Mouse (Mus musculus) lung, adult 2 months (tissue): ENCODE data around the gene Katnb1. TPM values are rescaled to one million over a fixed set of nuclear protein-coding genes. Genes with fewer than 3 reads are reported as not detected.

ENCODE experiments used
- DNase-seq: peaks from one replicate; pipeline ENCODE4 v3.0.0; 2022
- H3K4me1 ChIP-seq: fragments of 200-500 bp; 2 replicates; pipeline ENCODE4 v1.6.1; 2011; ENCODE audit warnings: low read length; ENCODE audit not compliant: control insufficient read depth, insufficient read depth
- H3K4me3 ChIP-seq: fragments of 200-500 bp; replicated peaks from 2 replicates; pipeline ENCODE3; 2011; ENCODE audit warnings: low read depth, mild to moderate bottlenecking, control low read depth, low read length; ENCODE audit errors: extremely low read depth
- CTCF ChIP-seq: fragments of 200-500 bp; IDR thresholded peaks from 2 replicates; pipeline ENCODE4 v1.5.1; 2011; ENCODE audit warnings: mild to moderate bottlenecking, low read length, control low read depth; ENCODE audit not compliant: insufficient read depth
- POLR2A ChIP-seq: fragments of 200-500 bp; IDR thresholded peaks from 2 replicates; pipeline ENCODE4 v1.6.1; 2011; ENCODE audit warnings: low read depth, mild to moderate bottlenecking, control low read depth, low read length, borderline replicate concordance; ENCODE audit errors: extremely low read depth
- WGBS: fragments of 180-500 bp; shearing (Covaris S2); methylation state at CpG from one replicate; pipeline ENCODE4 v1.1.7; 2018; 5-methylcytosine and 5-hydroxymethylcytosine counted together
- polyA plus RNA-seq: library from polyadenylated mRNA; depleted of rRNA; stranded (reverse); fragments of >200 nt; gene quantifications from 2 replicates; pipeline ENCODE4 v1.2.3, GENCODE M21; 2012

The Katnb1 gene
- polyA plus RNA-seq, 1 experiment: 20.0 TPM

- peak overlapping the region; percentile 89 for H3K4me3 ChIP-seq
- WGBS: 5% methylated on average over 11 of the region's 11 CpGs
- no peak for DNase-seq
- peaks cover 4% of the 10 kb centered on the region; the same call in 1 of the 2 replicates for H3K4me1 ChIP-seq
- TF ChIP-seq CTCF (no peak), POLR2A (no peak)
Observed at GRCm38 (mm10) chr8:95081650-95082049, 664 bp downstream of the Katnb1 start.

- H3K4me3 ChIP-seq: no peak overlapping the region
- H3K4me1 ChIP-seq: peaks cover 4% of the 10 kb centered on the region; the same call in 1 of the 2 replicates
- TF ChIP-seq POLR2A (no peak), CTCF (no peak)
- DNase-seq: no peak
- WGBS: 77% methylated on average over 4 of the region's 4 CpGs
Observed at GRCm38 (mm10) chr8:95084261-95084660, 3.3 kb downstream of the Katnb1 start.

- no peak for TF ChIP-seq CTCF
- no peak for TF ChIP-seq POLR2A
- DNase-seq: no peak
- WGBS: 80% methylated on average over 10 of the region's 10 CpGs
- peaks cover 4% of the 10 kb centered on the region; the same call in 1 of the 2 replicates for H3K4me1 ChIP-seq
- H3K4me3 ChIP-seq: no peak overlapping the region
Observed at GRCm38 (mm10) chr8:95084744-95085431, 3.9 kb downstream of the Katnb1 start.

- no peak for TF ChIP-seq CTCF
- 87% methylated on average over 7 of the region's 7 CpGs for WGBS
Observed at GRCm38 (mm10) chr8:95085432-95086141, 4.6 kb downstream of the Katnb1 start.

GRCm38 (mm10) chr8:95093574-95093973 lies 12.6 kb downstream of the Katnb1 start:
- no peak overlapping the region for H3K4me3 ChIP-seq
- 58% methylated on average over 4 of the region's 4 CpGs for WGBS
- no peaks in the 10 kb centered on the region for H3K4me1 ChIP-seq
- no peak for DNase-seq
- TF ChIP-seq CTCF: no peak
- TF ChIP-seq POLR2A: no peak

More at GRCm38 (mm10) chr8:95085432-95086141, 4.6 kb downstream of the Katnb1 start:
- Histone ChIP-seq H3K4me1 (peaks cover 4% of the 10 kb centered on the region; the same call in 1 of the 2 replicates), H3K4me3 (no peak overlapping the region)
- no peak for DNase-seq

GRCm38 (mm10) chr8:95099009-95099408 lies 18.0 kb downstream of the Katnb1 start:
- TF ChIP-seq POLR2A (no peak), CTCF (peak; percentile 88)
- DNase-seq: peak; percentile 71
- H3K4me1 ChIP-seq: no peaks in the 10 kb centered on the region
- H3K4me3 ChIP-seq: no peak overlapping the region
- WGBS: 15% methylated on average over 5 of the region's 5 CpGs

GRCm38 (mm10) chr8:95101972-95102371 lies 21.0 kb downstream of the Katnb1 start:
- Histone ChIP-seq H3K4me3 (no peak overlapping the region), H3K4me1 (no peaks in the 10 kb centered on the region)
- DNase-seq: no peak
- WGBS: 78% methylated on average over 4 of the region's 4 CpGs
- 0 out of 2 replicates have a peak, but pooled peaks have one; percentile 1 for TF ChIP-seq CTCF
- no peak for TF ChIP-seq POLR2A

GRCm38 (mm10) chr8:95107306-95107705 lies 26.3 kb downstream of the Katnb1 start:
- TF ChIP-seq POLR2A: no peak
- no peak for TF ChIP-seq CTCF
- WGBS: 80% methylated on average over 13 of the region's 13 CpGs
- Histone ChIP-seq H3K4me1 (no peaks in the 10 kb centered on the region), H3K4me3 (no peak overlapping the region)
- DNase-seq: no peak

- no peak for DNase-seq
- TF ChIP-seq POLR2A (no peak), CTCF (no peak)
- Histone ChIP-seq H3K4me1 (no peaks in the 10 kb centered on the region), H3K4me3 (no peak overlapping the region)
- 89% methylated on average over 3 of the region's 3 CpGs for WGBS
Observed at GRCm38 (mm10) chr8:95112594-95112993, 31.6 kb downstream of the Katnb1 start.
